Mouse (Mus musculus) embryonic facial prominence, embryonic 12.5 days (tissue): Measurements from ENCODE around the gene Thtpa. TPM values are rescaled to one million over a fixed set of nuclear protein-coding genes. Genes with fewer than 3 reads are reported as not detected.
A peak's percentile ranks its signal among the peaks of the same experiment; 100 is the strongest.

Source experiments
- ATAC-seq: fragments of 200-750 bp; cut with Nextera tagmentation; 2 replicates; pipeline ENCODE4 v1.8.0; 2017; ENCODE audit not compliant: insufficient number of reproducible peaks, insufficient read depth, low FRiP score, low TSS enrichment
- H3K27ac ChIP-seq: fragments of 300-500 bp; sonication (generic); 2 replicates; pipeline ENCODE4 v1.5.1; 2016; ENCODE audit warnings: mild to moderate bottlenecking
- H3K27me3 ChIP-seq: fragments of 300-500 bp; sonication (generic); 2 replicates; pipeline ENCODE4 v1.6.1; 2016; ENCODE audit warnings: mild to moderate bottlenecking, moderate library complexity
- H3K36me3 ChIP-seq: fragments of 300-500 bp; sonication (generic); 2 replicates; pipeline ENCODE4 v1.6.1; 2016; ENCODE audit warnings: mild to moderate bottlenecking
- H3K4me1 ChIP-seq: fragments of 300-500 bp; sonication (generic); 2 replicates; pipeline ENCODE4 v1.6.1; 2016
- H3K4me2 ChIP-seq: fragments of 300-500 bp; sonication (generic); replicated peaks from 2 replicates; pipeline ENCODE4 v1.6.1; 2016; ENCODE audit warnings: mild to moderate bottlenecking, moderate library complexity
- H3K4me3 ChIP-seq: fragments of 300-500 bp; sonication (generic); 2 replicates; pipeline ENCODE4 v1.5.1; 2016; ENCODE audit warnings: mild to moderate bottlenecking
- H3K9ac ChIP-seq: fragments of 300-500 bp; sonication (generic); 2 replicates; pipeline ENCODE4 v1.6.1; 2016; ENCODE audit warnings: mild to moderate bottlenecking, moderate library complexity
- H3K9me3 ChIP-seq: fragments of 300-500 bp; sonication (generic); 2 replicates; pipeline ENCODE4 v1.6.1; 2016; ENCODE audit warnings: mild to moderate bottlenecking, moderate library complexity
- WGBS: fragments of 180-500 bp; shearing (Covaris S2); methylation state at CpG from one replicate; pipeline ENCODE4 v1.1.7; 2016; 5-methylcytosine and 5-hydroxymethylcytosine counted together
- polyA plus RNA-seq: library from polyadenylated mRNA; unstranded; fragments of >200 nt; fragmentation: Nextera tagmentation; extraction: Ambion mirVana; gene quantifications from 2 replicates; pipeline ENCODE4 v1.2.1, GENCODE M21; 2016

The Thtpa gene
- polyA plus RNA-seq, 1 experiment from 2014 or later: 24.2 TPM

GRCm38 (mm10) chr14:55109048-55109873 is 14.7 kb downstream of the Thtpa start:
- H3K4me1 ChIP-seq: peaks cover 37% of the 10 kb centered on the region
- no peak for ATAC-seq
- H3K9ac ChIP-seq: no peak overlapping the region
- no peaks in the 10 kb centered on the region for H3K36me3 ChIP-seq
- H3K9me3 ChIP-seq: no peaks in the 10 kb centered on the region
- peaks cover 44% of the 10 kb centered on the region for H3K27me3 ChIP-seq
- no peak overlapping the region for H3K4me3 ChIP-seq
- peak overlapping the region; percentile 25 for H3K4me2 ChIP-seq
- no peak overlapping the region for H3K27ac ChIP-seq
- whole genome bisulfite sequencing: 10% methylated on average over 21 of the region's 21 CpGs

GRCm38 (mm10) chr14:55110076-55110475 is 15.5 kb downstream of the Thtpa start:
- Histone ChIP-seq H3K9ac (no peak overlapping the region), H3K27ac (no peak overlapping the region), H3K27me3 (peaks cover 52% of the 10 kb centered on the region), H3K9me3 (no peaks in the 10 kb centered on the region), H3K4me3 (no peak overlapping the region), H3K36me3 (no peaks in the 10 kb centered on the region), H3K4me2 (0 out of 2 replicates have a peak overlapping the region, but pooled peaks have one; percentile 25), H3K4me1 (peaks cover 38% of the 10 kb centered on the region)
- WGBS: 28% methylated on average over 9 of the region's 9 CpGs
- ATAC-seq: no peak

GRCm38 (mm10) chr14:55111720-55112119 is 17.1 kb downstream of the Thtpa start:
- peaks cover 42% of the 10 kb centered on the region for H3K4me1 ChIP-seq

GRCm38 (mm10) chr14:55113351-55113974 is 18.9 kb downstream of the Thtpa start:
- Histone ChIP-seq H3K4me1 (peaks cover 40% of the 10 kb centered on the region), H3K9ac (no peak overlapping the region; the same call in 1 of the 2 replicates), H3K27ac (no peak overlapping the region), H3K9me3 (no peaks in the 10 kb centered on the region), H3K27me3 (peaks cover 77% of the 10 kb centered on the region), H3K4me3 (peak overlapping the region; percentile 65; the same call in 1 of the 2 replicates), H3K36me3 (no peaks in the 10 kb centered on the region), H3K4me2 (peak overlapping the region; percentile 100)
- ATAC-seq: no peak
- 67% methylated on average over 51 of the region's 51 CpGs for WGBS

More at GRCm38 (mm10) chr14:55111720-55112119, 17.1 kb downstream of the Thtpa start:
- Histone ChIP-seq H3K4me2 (no peak overlapping the region), H3K4me3 (no peak overlapping the region), H3K27ac (no peak overlapping the region), H3K9me3 (no peaks in the 10 kb centered on the region), H3K9ac (no peak overlapping the region), H3K27me3 (peaks cover 68% of the 10 kb centered on the region), H3K36me3 (no peaks in the 10 kb centered on the region)
- WGBS: 82% methylated on average over 2 of the region's 2 CpGs
- ATAC-seq: no peak

DNA sequence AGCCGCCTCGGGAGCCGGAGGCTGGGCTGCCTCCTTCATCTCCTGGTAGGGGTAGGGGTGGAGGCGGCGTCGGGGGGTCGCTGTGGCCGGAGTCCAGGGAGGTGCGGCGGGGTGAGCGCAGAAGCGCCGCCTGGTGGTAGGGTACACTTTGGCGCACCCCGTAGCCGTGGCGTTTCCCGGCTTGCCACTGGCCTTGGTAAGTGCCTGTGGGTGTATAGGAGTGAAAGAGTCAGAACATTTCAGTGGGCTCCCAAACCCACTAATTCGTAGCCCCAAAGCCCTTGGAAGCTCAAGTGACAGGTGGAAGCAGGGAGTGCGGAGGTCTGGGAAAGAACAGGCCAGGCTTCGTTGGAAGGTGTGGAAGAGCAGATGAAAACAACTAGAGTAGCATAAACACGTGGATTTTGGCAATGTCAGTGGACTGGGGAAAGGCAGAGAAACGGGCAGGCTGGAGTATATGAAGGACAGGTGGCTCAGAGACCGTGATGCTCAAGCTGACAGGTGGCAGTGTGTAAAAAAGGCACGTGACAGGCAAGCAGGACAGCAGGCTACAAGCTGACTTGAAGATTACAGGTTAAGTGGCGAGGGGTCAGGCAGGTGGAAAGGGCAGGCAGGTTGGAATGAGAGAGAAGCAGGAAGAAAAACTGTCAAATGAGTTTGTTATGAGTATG is 19.5 kb downstream of the Thtpa start:
- H3K4me1 ChIP-seq: peaks cover 34% of the 10 kb centered on the region
- H3K4me3 ChIP-seq: peak overlapping the region; percentile 65
- no peaks in the 10 kb centered on the region for H3K9me3 ChIP-seq
- no peak overlapping the region for H3K27ac ChIP-seq
- H3K36me3 ChIP-seq: no peaks in the 10 kb centered on the region
- peaks cover 75% of the 10 kb centered on the region for H3K27me3 ChIP-seq
- no peak for ATAC-seq
- H3K4me2 ChIP-seq: peak overlapping the region; percentile 100
- WGBS: 12% methylated on average over 26 of the region's 26 CpGs
- no peak overlapping the region; the same call in 1 of the 2 replicates for H3K9ac ChIP-seq

GRCm38 (mm10) chr14:55114759-55115701 is 20.4 kb downstream of the Thtpa start:
- Histone ChIP-seq H3K4me3 (peak overlapping the region; percentile 65), H3K9ac (peak overlapping the region; percentile 67), H3K9me3 (no peaks in the 10 kb centered on the region), H3K36me3 (no peaks in the 10 kb centered on the region), H3K27ac (no peak overlapping the region), H3K27me3 (peaks cover 66% of the 10 kb centered on the region), H3K4me2 (peak overlapping the region; percentile 100), H3K4me1 (peaks cover 25% of the 10 kb centered on the region)
- ATAC-seq: peak; percentile 36
- WGBS: under 1% methylated on average over 64 of the region's 78 CpGs

DNA sequence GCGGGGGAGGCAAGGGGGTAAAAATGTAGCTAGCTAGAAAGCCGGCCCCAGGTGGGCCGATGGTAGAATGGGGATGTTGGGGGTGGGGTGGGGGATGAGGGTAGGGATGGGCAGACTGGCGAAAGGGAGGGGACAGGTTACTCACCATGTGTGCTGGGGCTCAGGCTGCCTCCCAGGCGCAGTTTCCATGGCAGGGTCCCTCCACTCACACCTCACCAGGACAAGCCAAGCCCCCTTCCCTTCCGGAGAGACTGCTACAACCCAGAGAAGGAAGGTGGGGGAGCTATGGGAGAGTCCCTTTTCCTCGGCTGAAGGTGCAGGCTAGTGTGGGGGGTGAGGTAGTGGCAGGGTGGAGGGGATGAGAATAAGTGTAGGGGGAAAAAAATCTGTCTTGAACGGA is 21.3 kb downstream of the Thtpa start:
- ATAC-seq: no peak
- H3K27ac ChIP-seq: no peak overlapping the region
- H3K27me3 ChIP-seq: peaks cover 59% of the 10 kb centered on the region

DNA sequence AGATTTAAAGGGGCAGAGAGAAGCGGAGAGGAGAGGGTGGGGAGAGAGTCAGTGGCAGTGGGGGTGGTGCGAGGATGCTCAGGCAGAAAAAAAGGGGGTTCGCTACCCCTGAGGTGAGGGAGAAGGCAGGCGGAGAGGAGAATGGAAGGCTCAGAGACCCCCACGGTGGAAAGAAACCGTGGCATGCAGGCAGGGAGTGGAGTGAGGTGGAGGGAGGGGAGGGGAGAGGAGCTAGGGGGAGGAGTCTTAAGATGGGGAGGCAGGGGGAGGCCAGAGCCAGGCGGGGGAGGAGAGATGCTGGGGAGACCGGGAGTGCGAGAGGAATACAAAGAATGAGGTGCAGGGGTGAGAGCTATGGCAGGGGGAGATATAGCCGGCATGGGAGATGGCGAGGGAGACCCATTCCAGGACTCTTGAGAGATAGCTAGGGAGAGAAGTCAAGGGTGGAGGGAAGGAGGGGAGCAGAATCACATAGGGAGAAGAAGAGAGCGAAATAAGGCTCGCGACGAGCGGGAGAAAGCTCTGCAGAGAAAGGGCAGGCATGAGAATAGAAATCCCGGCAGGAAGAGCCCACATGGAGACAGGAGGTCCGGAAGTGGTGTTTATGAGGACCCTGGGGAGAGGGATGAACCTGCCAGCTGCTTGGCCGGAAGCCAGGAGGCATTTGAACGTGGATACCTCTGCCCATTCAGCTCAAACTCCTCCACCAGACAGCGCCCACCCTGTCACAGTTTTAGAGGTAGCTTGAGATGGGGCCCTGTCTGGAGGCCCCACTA is 22.0 kb downstream of the Thtpa start, which contains the start of gene Jph4:
Jph4 (minus strand) TSS at position 511 of the 776 bp plus-strand sequence.
- H3K9ac ChIP-seq: peak within 1 kb of the TSS; percentile 67
- peaks cover 57% of the 10 kb centered on the region for H3K27me3 ChIP-seq
- ATAC-seq: no peak
- H3K36me3 ChIP-seq: no peaks in the 10 kb centered on the region
- 0 out of 2 replicates have a peak within 1 kb of the TSS, but pooled peaks have one; percentile 54 for H3K27ac ChIP-seq
- no peaks in the 10 kb centered on the region for H3K9me3 ChIP-seq
- peak within 1 kb of the TSS; percentile 100 for H3K4me2 ChIP-seq
- peaks cover 25% of the 10 kb centered on the region for H3K4me1 ChIP-seq
- H3K4me3 ChIP-seq: peak within 1 kb of the TSS; percentile 65
- 4% methylated on average over 21 of the region's 21 CpGs for WGBS

More for the DNA sequence above, 21.3 kb downstream of the Thtpa start:
- Histone ChIP-seq H3K9ac (peak overlapping the region; percentile 67), H3K9me3 (no peaks in the 10 kb centered on the region), H3K4me1 (peaks cover 25% of the 10 kb centered on the region), H3K4me2 (peak overlapping the region; percentile 100), H3K4me3 (peak overlapping the region; percentile 65), H3K36me3 (no peaks in the 10 kb centered on the region)
- 3% methylated on average over 8 of the region's 8 CpGs for WGBS

DNA sequence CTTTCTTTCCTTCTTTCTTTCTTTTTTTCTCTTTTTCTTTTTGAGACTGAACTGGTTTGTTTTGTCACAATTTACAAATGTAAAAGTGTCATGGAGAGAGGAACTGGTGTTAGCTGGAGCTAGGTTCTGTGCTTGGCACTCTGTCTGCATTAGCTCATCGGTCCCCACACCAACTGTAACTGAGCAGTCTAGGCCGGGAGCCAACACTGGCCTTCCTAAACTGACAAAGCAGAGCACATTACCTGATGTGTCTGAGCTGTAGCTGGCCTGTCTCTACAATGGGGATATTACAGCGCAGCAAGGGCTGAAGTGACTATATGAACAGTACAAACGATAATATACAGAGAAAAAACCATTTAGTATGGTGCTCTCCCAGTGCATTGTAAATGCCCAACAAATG is 24.3 kb downstream of the Thtpa start:
- no peak for ATAC-seq
- no peaks in the 10 kb centered on the region for H3K36me3 ChIP-seq
- no peaks in the 10 kb centered on the region for H3K9me3 ChIP-seq
- H3K4me3 ChIP-seq: no peak overlapping the region
- H3K4me2 ChIP-seq: no peak overlapping the region
- WGBS: 80% methylated on average over 4 of the region's 4 CpGs
- peaks cover 37% of the 10 kb centered on the region for H3K27me3 ChIP-seq
- H3K9ac ChIP-seq: no peak overlapping the region
- peaks cover 35% of the 10 kb centered on the region for H3K4me1 ChIP-seq
- H3K27ac ChIP-seq: no peak overlapping the region

GRCm38 (mm10) chr14:55119421-55120134 is 25.0 kb downstream of the Thtpa start:
- Histone ChIP-seq H3K9ac (no peak overlapping the region), H3K9me3 (no peaks in the 10 kb centered on the region), H3K4me3 (no peak overlapping the region), H3K4me1 (peaks cover 30% of the 10 kb centered on the region), H3K27ac (no peak overlapping the region), H3K4me2 (no peak overlapping the region), H3K27me3 (peaks cover 29% of the 10 kb centered on the region), H3K36me3 (no peaks in the 10 kb centered on the region)
- 71% methylated on average over 4 of the region's 4 CpGs for WGBS
- ATAC-seq: no peak
